Mouse (Mus musculus): ENCODE measurements at regions not wholly inside any gene's neighbourhood (a gene's known extent, or its start where the extent isn't known, plus 50 kb on each side); places are given as distances from the start of the nearest gene placed in this dataset.

DNA sequence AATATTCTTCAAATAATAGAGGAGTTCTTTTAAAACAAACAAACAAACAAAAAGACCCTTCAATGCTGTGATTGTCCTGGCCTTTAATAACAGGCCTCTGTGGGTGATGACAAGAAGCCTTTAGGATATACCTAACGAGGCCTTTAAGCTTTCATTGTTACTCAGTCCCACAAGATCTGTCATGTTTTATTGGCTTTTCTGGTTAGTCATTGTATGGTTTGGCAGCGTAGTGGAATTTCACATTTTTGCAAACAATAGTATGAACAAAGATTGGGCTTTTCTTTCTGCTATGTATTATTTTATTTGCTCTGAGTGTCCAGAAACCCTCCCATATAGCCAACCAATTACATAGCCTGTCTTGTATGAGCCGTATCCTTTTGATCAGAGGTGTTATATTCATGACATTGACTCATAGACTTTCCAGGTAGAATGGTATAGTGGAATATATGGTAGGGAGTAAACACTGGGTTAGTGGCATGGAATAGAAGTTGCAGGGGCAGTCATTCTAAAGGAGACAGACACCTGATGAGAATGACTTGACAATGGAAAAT, 76.1 kb upstream of the Cerkl start:
- TF ChIP-seq CTCF (IDR thresholded peaks at IDR 0.05; ENCODE audit: low read depth) = no peak
- no peak for TF ChIP-seq EP300 (IDR thresholded peaks at IDR 0.05; ENCODE audit: low read depth)
